Comparison of ENCODE assay signal across 22 mouse cellular contexts in genomic region chr4:133264559-133264958, GRCm38 (mm10). TPM values are rescaled to one million over a fixed set of nuclear protein-coding genes. Genes with fewer than 3 reads are reported as not detected.
"Had no signal": no experiment of that assay in that cellular context is flagged by ENCODE, and none has a peak within 500 bp of the region (broad histone marks: within the 10 kb centered on the region; RNA-seq: fewer than 3 reads in every experiment).

No protein-coding gene starts in this region.

- H3K9ac ChIP-seq: kidney, embryonic 15.5 days; limb, embryonic 12.5 days; limb, embryonic 15.5 days; liver, embryonic 12.5 days; lung, embryonic 15.5 days; midbrain, embryonic 13.5 days had no signal

- H3K27ac ChIP-seq: kidney, embryonic 15.5 days; limb, embryonic 12.5 days; limb, embryonic 15.5 days; liver, embryonic 12.5 days; lung, embryonic 15.5 days; midbrain, embryonic 10.5 days; midbrain, embryonic 13.5 days had no signal

- H3K4me2 ChIP-seq: kidney, embryonic 15.5 days; limb, embryonic 12.5 days; limb, embryonic 15.5 days; liver, embryonic 12.5 days; lung, embryonic 15.5 days; midbrain, embryonic 13.5 days had no signal

- H3K4me3 ChIP-seq: kidney, embryonic 15.5 days; limb, embryonic 12.5 days; limb, embryonic 15.5 days; liver, embryonic 12.5 days; lung, embryonic 15.5 days; megakaryocyte, embryonic 14.5 days; midbrain, embryonic 10.5 days; midbrain, embryonic 13.5 days; myocyte had no signal

- H3K27me3 ChIP-seq: kidney, embryonic 15.5 days; limb, embryonic 12.5 days; limb, embryonic 15.5 days; lung, embryonic 15.5 days; midbrain, embryonic 13.5 days had no signal

- ATAC-seq: liver, embryonic 12.5 days; midbrain, embryonic 13.5 days; midbrain, embryonic 16.5 days had no signal

- DNase-seq: kidney, adult 11 months; kidney, adult 8-10 months; kidney, postnatal 10 days; kidney, postnatal 4 days; left cerebral cortex, postnatal 4 days; lung, adult 18-20 months; lung, postnatal 10 days; lung, postnatal 36 days; thymus, adult 2 months; thymus, postnatal 14 days; thymus, postnatal 4 days had no signal

- H3K4me1 ChIP-seq: kidney, embryonic 15.5 days; lung, embryonic 15.5 days; midbrain, embryonic 10.5 days; midbrain, embryonic 13.5 days had no signal

- H3K9me3 ChIP-seq: kidney, embryonic 15.5 days; limb, embryonic 15.5 days; liver, embryonic 12.5 days; lung, embryonic 15.5 days; megakaryocyte, embryonic 14.5 days had no signal

RNA-seq across cellular contexts. Expression of gene Gpr3, which starts 52.2 kb away (rescaled TPM):
- polyA plus RNA-seq: limb, embryonic 15.5 days; liver, embryonic 12.5 days; small intestine, adult 2 months; thymus, adult 2 months had no signal
